Mouse (Mus musculus) heart, postnatal 25 days (tissue): Measurements from ENCODE around the gene Gm49361. TPM values are rescaled to one million over a fixed set of nuclear protein-coding genes. Genes with fewer than 3 reads are reported as not detected.

Experiments used
- total RNA-seq, 2 experiments: library from RNA; stranded (reverse); gene quantifications; 2 replicates each; pipeline ENCODE4 v1.2.3; 2021

Gm49361 gene
- total RNA-seq, 2 experiments from 2014 or later = 0.99 to 2.1 TPM

Other genes starting within 250 kb of the Gm49361 start
- gene Il17d, start 221.3 kb downstream of the Gm49361 start, total RNA-seq = 1 to 10 TPM; 3.2 to 3.8 TPM
- 10 to 100 TPM; 29.6 to 30.2 TPM for gene Eef1akmt1, start 174.5 kb downstream of the Gm49361 start, total RNA-seq
- 10 to 100 TPM; 11.2 to 11.9 TPM for gene Xpo4, start 80.7 kb downstream of the Gm49361 start, total RNA-seq
- 10 to 100 TPM; 35.8 to 37.9 TPM for gene Lats2, start 12.3 kb upstream of the Gm49361 start, total RNA-seq
- 10 to 100 TPM; 61.2 to 74.8 TPM for gene Sap18, start 52.1 kb upstream of the Gm49361 start, total RNA-seq
- gene Ska3, start 80.1 kb upstream of the Gm49361 start, total RNA-seq = under 1 TPM; 0.17 to 0.39 TPM
- gene Mrpl57, start 80.1 kb upstream of the Gm49361 start, total RNA-seq = 10 to 100 TPM; 61.4 to 69.0 TPM
- gene Zdhhc20, start 144.2 kb upstream of the Gm49361 start, total RNA-seq = 10 to 100 TPM in 1 of 2 experiments, 1 to 10 TPM in 1; 6.9 to 10.9 TPM